Mouse (Mus musculus): ENCODE data around the gene Ap5z1.
A peak's percentile ranks its signal among the peaks of the same experiment; 100 is the strongest.

Gene Ap5z1

DNA sequence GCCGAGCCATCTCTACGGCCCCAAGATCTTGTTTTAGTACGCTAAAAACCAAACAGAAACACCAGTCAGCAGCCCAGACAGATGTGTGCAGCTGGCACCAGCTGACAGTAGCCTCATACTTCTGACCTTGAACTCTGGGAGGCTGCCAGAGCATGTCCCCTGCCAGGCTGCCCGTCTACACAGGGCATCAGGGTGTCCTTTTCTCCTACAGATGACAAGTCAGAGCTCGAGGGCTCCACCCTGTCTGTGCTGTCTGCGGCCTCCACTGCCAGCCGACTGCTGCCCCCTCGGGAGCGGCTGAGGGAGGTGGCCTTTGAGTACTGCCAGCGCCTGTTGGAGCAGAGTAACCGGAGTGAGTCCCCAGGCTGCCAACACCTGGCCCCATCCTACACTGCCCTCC lies 6.1 kb downstream of the Ap5z1 start:
- no peak for DNase-seq (ENCODE audit: low read depth, low spot score)

DNA sequence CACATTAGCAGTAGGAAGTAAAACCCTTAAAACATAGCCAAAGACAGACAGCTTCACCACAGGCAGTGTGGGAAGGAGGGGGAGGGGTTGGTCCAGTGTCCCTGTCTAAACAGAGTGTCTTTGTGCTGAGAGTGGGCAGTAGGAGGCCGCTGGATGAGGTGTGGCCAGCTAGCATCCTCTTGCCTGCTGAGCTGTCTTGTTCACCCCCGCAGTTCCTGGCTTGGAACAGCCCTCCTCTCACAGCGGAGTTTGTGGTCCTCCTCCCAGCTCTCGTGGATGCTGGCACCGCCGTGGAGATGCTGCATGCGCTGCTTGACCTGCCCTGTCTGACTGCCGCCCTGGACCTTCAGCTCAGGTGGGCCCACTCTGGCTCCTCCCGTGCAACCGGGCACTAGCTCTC lies 10.0 kb downstream of the Ap5z1 start:
- DNase-seq (ENCODE audit: low read depth, low spot score) = no peak

DNA sequence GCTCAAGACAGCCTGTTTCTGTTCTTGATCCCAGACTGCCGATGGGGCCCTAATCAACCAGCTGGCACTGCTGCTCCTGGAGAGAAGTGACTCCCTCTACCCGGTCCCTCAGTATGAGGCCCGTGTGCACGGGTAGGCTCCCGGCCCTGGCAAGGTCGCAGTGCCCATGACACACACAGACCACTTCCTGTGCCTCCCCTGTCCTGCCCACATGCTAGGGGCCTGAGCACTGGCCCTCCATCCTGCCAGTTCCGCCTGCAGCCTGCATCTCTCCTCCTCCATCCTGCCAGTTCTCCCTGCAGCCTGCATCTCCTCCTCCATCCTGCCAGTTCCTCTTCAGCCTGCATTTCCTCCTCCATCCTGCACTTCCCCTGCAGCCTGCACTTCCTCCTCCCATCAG lies 11.9 kb downstream of the Ap5z1 start:
- no peak for DNase-seq (ENCODE audit: low read depth, low spot score)

DNA sequence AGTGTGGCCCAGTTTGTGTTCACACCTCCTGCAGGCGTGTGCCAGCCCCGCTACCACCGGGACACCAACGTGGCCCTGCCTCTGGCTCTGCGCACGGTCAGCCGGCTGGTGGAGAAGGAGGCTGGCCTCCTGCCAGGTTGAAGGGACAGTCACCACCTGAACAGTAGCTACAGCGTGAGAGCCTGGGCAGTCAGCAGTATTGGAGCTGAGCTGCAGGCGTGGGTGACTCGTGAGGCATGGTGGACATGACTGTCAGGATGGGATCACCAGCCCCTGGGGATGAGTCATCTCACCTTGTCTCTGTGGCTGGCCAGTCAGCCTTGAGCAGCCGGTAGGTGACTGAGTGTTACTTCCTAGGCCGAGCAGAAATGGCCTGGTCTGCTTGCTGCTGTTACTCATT lies 13.6 kb downstream of the Ap5z1 start:
- DNase-seq (ENCODE audit: low read depth, low spot score) = no peak

DNA sequence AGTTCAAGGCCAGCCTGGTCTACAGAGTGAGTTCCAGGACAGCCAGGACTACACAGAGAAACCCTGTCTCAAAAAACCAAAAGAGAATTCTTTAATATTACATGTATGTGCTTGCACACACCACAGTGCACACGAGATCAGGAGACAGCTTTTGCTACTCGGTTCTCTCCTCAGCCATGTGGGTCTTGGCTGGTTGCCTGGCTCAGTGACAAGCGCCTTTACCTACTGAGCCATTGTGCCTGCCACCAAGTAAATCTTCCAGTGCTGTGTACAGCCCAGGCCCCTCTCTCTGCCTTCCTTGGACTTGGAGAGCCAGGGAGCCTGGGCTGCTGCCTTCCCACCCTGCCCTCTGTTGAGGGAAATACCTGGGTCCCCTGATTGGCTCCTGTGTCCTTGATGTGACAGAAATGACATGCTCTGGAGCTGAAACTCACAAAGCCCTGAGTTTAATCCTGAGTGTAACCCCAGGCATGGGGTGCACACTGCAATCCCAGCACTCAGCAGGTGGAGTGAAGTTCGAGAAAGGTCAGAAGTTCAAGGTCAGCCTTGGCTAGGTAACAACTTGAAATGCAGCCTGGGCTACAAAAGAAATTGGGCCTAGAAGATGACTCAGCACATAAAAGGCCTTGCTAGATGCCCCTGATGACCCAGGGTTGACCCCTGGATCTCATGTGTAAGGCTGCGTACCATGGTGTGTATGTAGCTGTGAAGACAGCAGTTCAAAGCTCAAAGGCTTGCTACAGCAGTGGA lies 14.3 kb downstream of the Ap5z1 start:
- DNase-seq (ENCODE audit: low read depth, low spot score) = peak; percentile 94

DNA sequence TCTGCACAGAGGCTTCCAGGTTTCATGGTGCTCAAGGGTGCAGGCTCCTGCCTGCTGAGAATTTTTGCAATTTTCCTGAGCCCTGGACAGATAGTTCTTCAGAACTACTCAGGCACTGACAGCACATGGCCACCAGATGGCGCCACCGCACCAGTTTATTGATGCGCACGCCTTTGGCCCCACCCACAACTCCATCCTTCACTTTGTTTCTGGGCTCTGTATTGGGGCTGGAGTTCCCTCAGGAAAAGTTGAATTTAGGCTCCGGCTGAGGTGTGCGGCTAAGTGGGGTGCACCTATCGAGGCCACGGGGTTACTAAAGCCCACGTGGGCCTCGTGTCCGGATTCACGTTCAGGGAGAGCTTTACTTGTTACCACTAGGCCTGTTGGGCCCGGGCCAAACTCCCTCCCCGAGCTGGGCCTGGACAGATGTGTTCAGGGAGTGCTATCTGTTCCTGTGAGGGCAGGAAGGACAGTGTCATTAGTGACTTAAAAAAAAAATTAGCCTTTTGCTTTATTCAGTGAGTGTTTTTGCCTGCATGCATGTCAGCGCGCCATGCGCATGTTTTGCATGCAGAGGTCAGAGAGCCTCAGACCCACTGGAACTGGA lies 15.2 kb downstream of the Ap5z1 start:
- DNase-seq (ENCODE audit: low read depth, low spot score) = peak; percentile 83

DNA sequence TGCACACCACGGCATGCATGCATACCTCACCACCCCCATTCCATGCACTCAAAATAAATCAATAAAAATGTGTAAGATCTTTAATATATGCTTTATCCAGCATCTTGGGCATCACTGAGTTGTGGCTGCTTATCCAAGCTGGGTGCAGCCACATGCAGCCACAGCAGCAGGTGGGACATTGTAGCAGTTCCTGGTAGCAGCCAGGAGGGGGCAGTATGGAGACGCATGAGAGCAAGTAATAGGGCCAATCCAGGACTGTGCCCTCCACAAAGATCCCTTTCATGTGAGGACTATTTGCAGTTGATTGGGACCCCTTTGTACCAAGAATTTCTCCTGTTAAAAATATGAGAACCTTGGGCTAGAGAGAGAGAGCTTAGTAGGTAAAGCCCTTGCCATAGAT lies 18.8 kb downstream of the Ap5z1 start:
- DNase-seq (ENCODE audit: low read depth, low spot score) = peak; percentile 73

DNA sequence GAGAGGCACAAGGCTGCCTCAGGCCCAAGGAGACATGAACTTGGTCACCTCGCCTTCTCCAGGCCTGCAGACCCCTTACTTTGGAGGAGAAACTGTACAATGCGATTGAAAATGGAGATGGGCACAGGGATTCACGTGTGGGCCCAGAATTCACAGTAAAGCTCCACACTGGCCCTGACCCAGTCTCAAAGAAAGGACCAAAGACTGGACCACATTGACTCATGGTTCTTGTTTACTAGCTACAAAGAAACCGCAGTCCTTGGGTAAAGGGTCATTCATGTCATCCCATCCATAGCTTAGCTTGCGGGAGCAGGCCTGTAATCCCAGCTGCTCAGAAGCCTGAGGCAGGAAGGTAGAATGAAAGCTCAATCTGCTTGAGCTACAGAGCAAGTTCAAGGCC lies 19.8 kb downstream of the Ap5z1 start:
- DNase-seq (ENCODE audit: low read depth, low spot score) = no peak

DNA sequence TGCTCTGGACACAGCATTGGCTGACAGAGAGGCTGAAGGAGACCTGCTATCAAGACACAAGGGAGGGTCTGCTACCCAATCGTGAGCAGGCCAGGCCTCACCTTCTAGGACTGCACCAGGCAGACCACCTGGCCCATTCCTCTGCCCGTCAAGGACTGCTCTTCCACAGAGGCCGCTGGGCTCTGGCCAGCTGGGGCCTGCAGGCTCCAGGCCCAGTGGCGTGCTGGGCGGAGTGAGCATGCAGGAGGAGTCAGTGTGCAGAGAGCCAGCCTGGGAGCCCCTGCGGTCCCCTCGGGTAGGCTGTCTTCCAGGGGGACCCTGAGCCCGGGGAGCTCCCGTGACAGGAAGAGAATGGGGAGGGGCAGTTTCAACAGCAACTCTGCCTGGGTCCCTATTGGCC lies 22.9 kb downstream of the Ap5z1 start:
- DNase-seq (ENCODE audit: low read depth, low spot score) = no peak

DNA sequence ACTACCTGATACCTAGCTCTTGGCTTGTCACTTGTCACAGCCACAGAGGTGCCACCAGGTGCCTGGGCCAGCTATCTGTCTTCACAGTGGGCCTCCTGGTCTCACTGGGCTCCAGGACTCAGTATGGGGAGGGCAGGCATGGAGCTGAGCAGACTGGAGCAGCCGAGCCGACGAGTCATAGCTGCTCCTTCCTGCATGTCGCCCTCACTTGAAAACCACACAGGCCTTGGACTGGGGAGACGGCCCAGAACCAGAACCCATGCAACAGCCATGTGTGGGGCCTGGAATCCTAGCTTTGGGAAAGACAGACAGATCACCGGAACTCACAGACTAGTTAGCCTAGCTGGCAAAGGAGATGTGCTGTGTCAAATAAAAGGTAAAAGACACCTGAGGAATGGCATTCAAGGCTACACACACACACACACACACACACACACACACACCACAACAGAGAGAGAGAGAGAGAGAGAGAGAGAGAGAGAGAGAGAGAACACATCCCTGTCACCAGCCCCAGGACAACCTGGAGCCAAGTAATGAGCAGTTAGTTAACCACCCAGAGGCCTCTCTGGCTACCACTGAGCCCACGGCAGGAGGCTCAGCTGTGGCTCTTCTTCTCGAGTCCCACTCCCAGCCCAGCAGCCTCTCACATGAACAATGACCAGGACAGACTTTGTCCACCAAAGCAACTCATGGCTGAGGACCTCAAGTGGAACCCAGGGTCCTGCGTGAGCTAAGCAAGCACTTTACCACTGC lies 26.4 kb downstream of the Ap5z1 start:
- no peak for DNase-seq (ENCODE audit: low read depth, low spot score)

DNA sequence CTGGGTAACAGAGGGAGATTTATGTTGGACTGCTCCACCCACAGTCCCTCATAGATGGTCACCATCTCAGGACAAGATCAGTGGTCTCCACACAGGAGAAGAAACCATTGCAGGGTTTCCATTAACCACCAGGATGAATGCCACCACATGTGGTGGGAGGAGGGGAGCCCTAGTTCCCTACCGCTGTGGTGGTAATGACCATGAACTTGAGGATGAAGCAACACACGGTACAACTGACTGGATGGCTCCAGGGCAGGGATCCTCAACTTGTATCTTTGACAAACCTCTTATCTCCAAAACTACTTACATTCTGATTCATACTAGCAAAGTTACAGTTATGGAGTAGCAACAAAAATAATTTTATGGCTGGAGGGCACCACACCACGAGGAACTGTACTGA lies 29.6 kb downstream of the Ap5z1 start:
- no peak for DNase-seq (ENCODE audit: low read depth, low spot score)

DNA sequence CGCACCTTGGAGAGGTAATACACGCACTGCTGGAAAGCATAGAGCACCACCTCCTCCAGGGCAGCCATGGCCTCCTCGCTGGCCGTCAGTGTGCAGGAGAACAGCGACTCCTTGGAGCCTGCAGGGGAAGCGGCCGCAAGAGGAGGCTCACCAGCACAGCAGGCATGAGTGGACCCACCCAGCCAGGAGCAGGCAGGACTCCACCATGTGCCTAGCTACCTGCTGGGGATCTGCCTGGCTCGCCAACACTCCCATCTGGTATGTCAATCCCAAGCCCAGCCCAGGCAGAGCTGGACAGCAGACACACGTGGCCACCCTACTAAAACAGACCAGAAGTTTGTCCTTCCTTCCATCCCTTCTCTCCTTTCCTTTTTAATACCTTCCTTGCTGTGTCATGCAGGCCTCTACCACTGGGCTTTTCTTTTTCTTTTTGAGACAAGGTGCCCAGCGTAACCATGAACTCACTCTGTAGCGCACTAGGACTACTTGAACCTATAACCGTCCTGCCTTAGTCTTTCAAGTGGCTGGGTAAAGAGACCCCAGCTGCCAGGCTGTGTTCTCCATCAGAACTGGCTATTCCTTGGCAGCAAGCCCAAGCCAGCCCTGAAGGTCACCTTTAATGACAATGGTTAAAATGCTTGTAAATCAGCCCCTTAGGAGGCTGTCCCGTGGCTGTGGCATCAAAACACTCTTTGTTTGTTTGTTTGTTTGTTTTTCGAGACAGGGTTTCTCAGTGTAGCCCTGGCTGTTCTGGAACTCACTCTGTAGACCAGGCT lies 31.8 kb downstream of the Ap5z1 start:
- no peak for DNase-seq (ENCODE audit: low read depth, low spot score)

DNA sequence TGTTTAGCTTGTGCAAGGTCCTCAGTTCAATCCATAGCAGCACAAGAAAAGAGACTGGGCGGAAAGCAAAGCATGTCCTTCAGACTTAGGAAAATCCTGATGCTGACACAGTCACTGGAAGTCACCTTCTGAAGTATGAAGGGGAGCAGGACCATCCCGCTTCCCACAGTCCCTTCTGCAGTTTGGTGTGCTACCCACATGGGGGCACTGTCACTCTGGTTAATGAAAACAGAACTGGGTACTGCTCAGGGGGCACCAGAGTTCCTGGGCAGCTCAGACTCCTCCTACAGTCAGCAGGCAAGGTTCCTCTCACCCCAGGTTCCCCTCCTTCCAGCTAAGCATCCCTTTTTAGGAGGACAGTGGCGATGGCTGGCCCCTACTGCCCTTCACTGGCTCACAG lies 35.2 kb downstream of the Ap5z1 start:
- peak; percentile 61 for DNase-seq (ENCODE audit: low read depth, low spot score)

DNA sequence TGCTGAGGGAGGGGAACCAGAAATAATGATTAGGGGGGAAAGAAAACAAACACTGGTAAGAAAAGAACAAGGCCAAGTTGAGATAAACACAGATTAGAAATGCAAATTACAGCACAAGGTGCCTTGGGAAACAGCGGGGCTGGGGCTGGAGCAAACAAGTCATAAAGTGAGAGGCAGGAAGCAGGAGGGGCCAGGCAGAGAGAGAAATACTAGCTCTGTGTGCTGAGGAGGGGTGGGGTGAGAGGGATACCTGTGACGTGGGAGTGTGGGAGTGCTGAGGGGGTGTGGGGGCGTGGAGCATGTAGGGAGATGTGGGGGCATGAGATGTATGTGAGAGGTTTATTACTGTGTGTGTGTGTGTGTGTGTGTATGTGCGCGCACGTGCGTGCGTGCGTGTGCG lies 37.2 kb downstream of the Ap5z1 start:
- no peak for DNase-seq (ENCODE audit: low read depth, low spot score)

DNA sequence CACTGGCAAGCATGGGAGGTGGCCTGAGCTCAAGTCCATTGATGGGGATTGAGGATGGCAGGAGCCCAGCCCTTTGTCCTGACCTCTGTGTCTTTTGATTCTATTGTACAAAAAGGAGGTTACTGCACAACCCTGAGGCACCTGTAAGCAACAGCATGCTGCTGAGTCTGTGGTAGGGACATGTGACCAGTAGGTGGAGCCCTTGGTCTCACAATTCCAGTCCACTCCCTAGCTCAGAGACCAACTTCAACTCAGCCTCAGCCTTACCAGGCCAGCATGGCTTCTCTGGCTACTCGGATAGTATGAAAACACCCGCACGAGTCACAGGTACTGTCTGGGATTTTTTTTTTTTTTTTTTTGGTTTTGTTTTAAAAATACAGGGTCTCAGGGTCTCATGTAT lies 38.7 kb downstream of the Ap5z1 start:
- DNase-seq (ENCODE audit: low read depth, low spot score) = peak; percentile 96

DNA sequence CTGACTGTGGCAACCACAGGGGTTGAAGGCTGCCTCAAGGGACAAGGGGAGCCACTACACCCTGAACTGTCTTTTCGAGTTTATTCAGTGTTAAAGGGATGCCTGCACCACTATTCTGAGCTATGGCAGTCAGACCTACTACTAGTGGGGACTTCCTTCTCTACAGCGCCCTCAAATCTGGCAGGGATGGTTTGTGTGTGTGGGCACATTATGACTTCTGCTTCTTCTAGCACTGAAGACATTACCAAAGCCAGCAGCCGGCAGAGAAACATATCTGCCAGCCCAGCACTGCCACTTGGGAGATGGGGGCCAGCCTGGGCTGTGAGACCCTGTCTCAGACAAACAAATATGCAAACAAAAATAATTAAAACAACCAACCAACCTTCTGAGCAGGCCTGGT lies 40.4 kb downstream of the Ap5z1 start:
- no peak for DNase-seq (ENCODE audit: low read depth, low spot score)

DNA sequence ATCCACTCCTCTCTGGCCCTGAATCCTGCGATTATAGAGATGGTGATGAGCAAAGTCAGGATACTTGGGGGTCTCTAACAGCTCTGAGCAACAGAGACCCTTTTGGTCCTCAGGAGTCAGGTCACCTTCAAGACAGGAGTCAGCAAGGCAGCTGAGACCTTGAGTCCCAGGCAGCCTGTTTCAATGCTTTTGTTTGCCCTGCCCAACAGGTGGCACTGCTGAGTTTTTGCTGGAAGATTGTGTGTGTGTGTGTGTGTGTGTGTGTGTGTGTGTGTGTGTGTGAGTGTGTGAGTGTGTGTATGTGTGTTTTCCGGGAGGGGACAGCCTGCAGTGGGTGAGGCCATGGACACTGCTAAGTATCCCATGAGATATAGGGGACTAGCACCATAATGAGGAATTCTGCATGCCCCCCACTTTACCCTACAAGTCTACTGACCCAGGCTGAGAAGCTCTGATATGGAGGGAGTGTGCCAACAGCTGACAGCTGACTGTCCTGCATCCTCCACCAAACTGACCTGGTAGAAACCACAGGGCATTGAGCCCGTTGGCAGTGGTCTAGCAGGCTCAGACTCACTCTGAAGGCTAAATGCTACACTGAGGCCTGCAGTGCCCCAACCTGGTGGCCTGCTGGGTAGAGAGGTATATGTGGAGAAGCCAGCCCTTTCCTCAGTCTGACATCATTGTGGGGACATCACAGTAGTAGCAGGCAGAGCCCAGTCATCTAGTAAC lies 42.1 kb downstream of the Ap5z1 start:
- DNase-seq (ENCODE audit: low read depth, low spot score) = peak; percentile 41

DNA sequence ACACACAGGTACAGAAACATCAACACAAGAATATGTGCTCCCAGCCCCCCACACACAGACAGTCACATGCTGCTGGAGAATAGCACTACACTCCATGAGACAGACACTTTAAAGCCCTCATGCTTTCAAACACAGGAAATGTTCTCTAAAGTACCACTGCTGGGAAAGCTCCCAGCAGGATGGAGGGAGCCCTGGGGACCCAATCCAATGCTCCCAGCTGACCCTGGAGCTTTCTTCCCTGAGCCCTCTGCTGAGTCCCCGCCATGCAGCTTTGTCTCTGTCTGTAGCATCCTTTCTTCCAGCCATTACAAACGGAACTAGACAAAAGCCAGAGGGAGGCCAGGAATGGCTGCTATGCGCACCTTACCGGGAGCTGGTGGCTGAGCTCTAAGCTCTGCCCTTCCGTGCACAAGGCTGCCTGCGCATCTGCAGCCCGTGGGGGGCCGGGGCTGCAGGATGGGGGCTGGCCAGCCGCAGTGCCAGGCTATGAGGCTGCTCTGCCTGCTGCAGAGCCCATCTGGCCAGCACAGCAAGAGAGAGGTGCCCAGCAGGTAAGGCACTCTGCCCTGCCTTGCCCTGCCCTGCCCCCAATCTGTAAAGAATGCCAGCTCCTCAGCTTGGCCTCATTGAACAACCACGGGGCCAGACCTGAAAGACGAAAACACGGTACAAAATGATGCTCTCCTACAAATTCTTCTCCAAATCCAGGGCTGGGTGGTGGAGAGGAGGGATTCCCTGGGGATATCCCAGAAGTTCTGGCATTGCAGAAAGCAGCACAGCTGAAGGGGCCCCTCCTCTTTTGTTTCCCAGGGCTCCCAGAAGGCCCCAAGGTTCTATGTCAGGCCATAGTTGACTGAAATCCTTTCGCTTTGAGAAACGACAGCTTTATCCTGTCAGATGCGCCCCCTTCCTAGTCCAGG lies 45.7 kb downstream of the Ap5z1 start:
- no peak for DNase-seq (ENCODE audit: low read depth, low spot score)

DNA sequence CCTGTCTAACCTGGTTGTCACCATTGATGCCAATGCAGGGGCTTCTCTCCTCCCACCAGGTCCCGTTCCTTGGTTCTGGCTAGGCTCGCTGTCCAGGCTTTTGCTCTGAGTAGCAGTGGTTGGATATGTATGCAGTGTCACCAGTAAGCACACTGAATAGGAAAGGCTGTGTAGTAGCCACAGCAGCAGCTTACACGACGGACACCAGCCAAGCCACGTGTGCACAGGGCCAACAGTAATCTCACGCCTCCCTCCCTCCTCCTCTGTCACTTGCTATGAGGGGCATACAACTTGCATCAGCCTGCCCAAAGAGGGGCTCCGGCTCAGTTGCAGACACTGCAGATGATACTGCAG lies 46.3 kb downstream of the Ap5z1 start:
- DNase-seq (ENCODE audit: low read depth, low spot score) = no peak

DNA sequence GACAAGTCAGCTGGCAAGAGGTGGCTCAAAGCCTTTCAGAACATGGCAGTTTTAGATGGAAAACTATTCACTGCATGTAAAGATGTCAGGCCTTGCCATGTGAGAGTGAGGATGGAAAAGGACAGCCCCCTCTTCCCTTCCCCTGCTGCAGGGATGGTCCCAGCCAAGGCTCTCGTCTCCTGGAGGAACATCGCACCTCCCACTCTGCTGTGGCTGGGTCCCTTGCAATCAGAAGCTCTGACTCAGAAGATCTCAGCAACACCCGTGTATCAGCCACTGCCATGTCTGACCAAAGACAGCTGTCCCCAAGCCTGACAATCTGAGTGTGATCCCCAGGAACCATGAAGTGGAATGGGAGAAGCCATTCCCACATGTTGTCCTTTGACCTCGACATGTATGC lies 48.4 kb downstream of the Ap5z1 start:
- DNase-seq (ENCODE audit: low read depth, low spot score) = no peak

DNA sequence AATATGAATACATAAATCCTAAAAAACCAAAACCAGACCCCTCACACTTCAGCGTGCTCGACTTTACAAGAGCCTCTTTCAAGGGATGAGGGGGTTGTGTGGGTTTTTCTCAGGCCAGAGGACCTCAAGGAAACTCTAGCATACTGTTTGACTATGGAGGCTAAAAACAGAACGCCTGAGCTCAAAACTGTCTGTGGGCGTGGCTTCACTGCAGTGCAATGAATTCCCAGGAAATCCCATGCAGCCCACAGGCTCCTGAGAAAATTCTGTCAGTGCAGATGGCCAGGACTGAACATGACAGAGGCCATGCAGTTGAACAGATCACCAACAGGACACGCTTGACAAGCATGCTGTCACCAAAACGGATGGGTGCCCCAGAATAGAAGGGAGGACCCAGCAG lies 55.2 kb downstream of the Ap5z1 start:
- no peak for DNase-seq (ENCODE audit: low read depth, low spot score)

All from ES-CJ7 (cell line).